Mouse (Mus musculus): ENCODE results near the gene 1700030K09Rik. TPM values are rescaled to one million over a fixed set of nuclear protein-coding genes. Genes with fewer than 3 reads are reported as not detected.

1700030K09Rik gene
- polyA plus RNA-seq (2014; fragmentation: Illumina TruSeq; extraction: RNeasy Lipid Tissue Mini Kit (QIAGEN cat#74804); ENCODE audit: low read depth, low replicate concordance), result 9.1 TPM

GRCm38 (mm10) chr8:72443338-72443993 lies at the start of gene 1700030K09Rik, which contains the start of gene Calr3:
TSS of gene 1700030K09Rik (plus strand) at chr8:72443880.
TSS of gene Calr3 (minus strand) at chr8:72443870.

GRCm38 (mm10) chr8:72421362-72422335 lies 22.0 kb upstream of the 1700030K09Rik start, which contains the start of gene Eps15l1:
TSS of gene Eps15l1 (minus strand) at chr8:72421460.

GRCm38 (mm10) chr8:72474826-72475546 lies 31.3 kb downstream of the 1700030K09Rik start, which contains the start of gene Cherp:
TSS of gene Cherp (minus strand) at chr8:72475226.

GRCm38 (mm10) chr8:72491680-72492621 lies 48.3 kb downstream of the 1700030K09Rik start, which contains the start of gene Slc35e1:
TSS of gene Slc35e1 (minus strand) at chr8:72492614.

Other genes with a start within 250 kb of the 1700030K09Rik start
- gene Cib3, start 231.0 kb upstream of the 1700030K09Rik start, polyA plus RNA-seq (2014; fragmentation: Illumina TruSeq; extraction: RNeasy Lipid Tissue Mini Kit (QIAGEN cat#74804); ENCODE audit: low read depth, low replicate concordance), result 0.47 TPM
- not detected for gene Gm11034, start 230.2 kb upstream of the 1700030K09Rik start, polyA plus RNA-seq (2014; fragmentation: Illumina TruSeq; extraction: RNeasy Lipid Tissue Mini Kit (QIAGEN cat#74804); ENCODE audit: low read depth, low replicate concordance)
- 55.7 TPM for gene Fam32a, start 224.2 kb upstream of the 1700030K09Rik start, polyA plus RNA-seq (2014; fragmentation: Illumina TruSeq; extraction: RNeasy Lipid Tissue Mini Kit (QIAGEN cat#74804); ENCODE audit: low read depth, low replicate concordance)
- gene Ap1m1, start 203.9 kb upstream of the 1700030K09Rik start, polyA plus RNA-seq (2014; fragmentation: Illumina TruSeq; extraction: RNeasy Lipid Tissue Mini Kit (QIAGEN cat#74804); ENCODE audit: low read depth, low replicate concordance), result 41.0 TPM
- gene Gm10282, start 138.6 kb upstream of the 1700030K09Rik start, polyA plus RNA-seq (2014; fragmentation: Illumina TruSeq; extraction: RNeasy Lipid Tissue Mini Kit (QIAGEN cat#74804); ENCODE audit: low read depth, low replicate concordance), result 6.0 TPM
- 31.2 TPM for gene Klf2, start 124.8 kb upstream of the 1700030K09Rik start, polyA plus RNA-seq (2014; fragmentation: Illumina TruSeq; extraction: RNeasy Lipid Tissue Mini Kit (QIAGEN cat#74804); ENCODE audit: low read depth, low replicate concordance)
- 48.7 TPM for gene Eps15l1, start 22.4 kb upstream of the 1700030K09Rik start, polyA plus RNA-seq (2014; fragmentation: Illumina TruSeq; extraction: RNeasy Lipid Tissue Mini Kit (QIAGEN cat#74804); ENCODE audit: low read depth, low replicate concordance)
- 5.5 TPM for gene Calr3, start within 50 bp of the 1700030K09Rik start, polyA plus RNA-seq (2014; fragmentation: Illumina TruSeq; extraction: RNeasy Lipid Tissue Mini Kit (QIAGEN cat#74804); ENCODE audit: low read depth, low replicate concordance)
- 32.8 TPM for gene Cherp, start 31.3 kb downstream of the 1700030K09Rik start, polyA plus RNA-seq (2014; fragmentation: Illumina TruSeq; extraction: RNeasy Lipid Tissue Mini Kit (QIAGEN cat#74804); ENCODE audit: low read depth, low replicate concordance)
- 32.6 TPM for gene Slc35e1, start 48.7 kb downstream of the 1700030K09Rik start, polyA plus RNA-seq (2014; fragmentation: Illumina TruSeq; extraction: RNeasy Lipid Tissue Mini Kit (QIAGEN cat#74804); ENCODE audit: low read depth, low replicate concordance)
- 7.0 TPM for gene Med26, start 104.4 kb downstream of the 1700030K09Rik start, polyA plus RNA-seq (2014; fragmentation: Illumina TruSeq; extraction: RNeasy Lipid Tissue Mini Kit (QIAGEN cat#74804); ENCODE audit: low read depth, low replicate concordance)
- gene Smim7, start 127.2 kb downstream of the 1700030K09Rik start, polyA plus RNA-seq (2014; fragmentation: Illumina TruSeq; extraction: RNeasy Lipid Tissue Mini Kit (QIAGEN cat#74804); ENCODE audit: low read depth, low replicate concordance), result 84.6 TPM
- 7.0 TPM for gene Tmem38a, start 128.2 kb downstream of the 1700030K09Rik start, polyA plus RNA-seq (2014; fragmentation: Illumina TruSeq; extraction: RNeasy Lipid Tissue Mini Kit (QIAGEN cat#74804); ENCODE audit: low read depth, low replicate concordance)
- gene Nwd1, start 202.8 kb downstream of the 1700030K09Rik start, polyA plus RNA-seq (2014; fragmentation: Illumina TruSeq; extraction: RNeasy Lipid Tissue Mini Kit (QIAGEN cat#74804); ENCODE audit: low read depth, low replicate concordance), result 6.6 TPM

Measured in adipose tissue, adult 10 weeks (tissue).